Mouse (Mus musculus): ENCODE results near the gene Fbxl16. TPM values are rescaled to one million over a fixed set of nuclear protein-coding genes. Genes with fewer than 3 reads are reported as not detected.

Gene Fbxl16
- polyA plus RNA-seq, 1 experiment from 2014 or later: 0.33 TPM

- 92% methylated on average over 8 of the region's 8 CpGs for WGBS (ENCODE audit: missing documents)
These were observed 19.3 kb downstream of the Fbxl16 start for GRCm38 (mm10) chr17:25828223-25828594.

GRCm38 (mm10) chr17:25828712-25829557, 20.1 kb downstream of the Fbxl16 start, which contains the start of gene Jmjd8:
Gene Jmjd8, plus strand, starts transcription at chr17:25828867.
- under 1% methylated on average over 32 of the region's 32 CpGs for WGBS (ENCODE audit: missing documents)
- Histone ChIP-seq H3K36me3 (ENCODE audit: inconsistent target) (peaks cover 26% of the 10 kb centered on the region; the same call in 1 of the 2 replicates), H3K27ac (peak within 1 kb of the TSS; percentile 62), H3K79me2 (ENCODE audit: inconsistent target) (peaks cover 59% of the 10 kb centered on the region), H3K4me3 (ENCODE audit: inconsistent target) (peak within 1 kb of the TSS; percentile 64)

More at GRCm38 (mm10) chr17:25828223-25828594, 19.3 kb downstream of the Fbxl16 start:
- Histone ChIP-seq H3K4me3 (ENCODE audit: inconsistent target) (peak overlapping the region; percentile 64; the same call in 1 of the 2 replicates), H3K36me3 (ENCODE audit: inconsistent target) (peaks cover 26% of the 10 kb centered on the region; the same call in 1 of the 2 replicates), H3K79me2 (ENCODE audit: inconsistent target) (peaks cover 59% of the 10 kb centered on the region), H3K27ac (no peak overlapping the region)

GRCm38 (mm10) chr17:25829558-25830017, 20.7 kb downstream of the Fbxl16 start:
- 52% methylated on average over 8 of the region's 8 CpGs for WGBS (ENCODE audit: missing documents)
- H3K4me3 ChIP-seq (ENCODE audit: inconsistent target): peak overlapping the region; percentile 64
- H3K79me2 ChIP-seq (ENCODE audit: inconsistent target): peaks cover 59% of the 10 kb centered on the region
- H3K27ac ChIP-seq: peak overlapping the region; percentile 62
- peaks cover 26% of the 10 kb centered on the region; the same call in 1 of the 2 replicates for H3K36me3 ChIP-seq (ENCODE audit: inconsistent target)

GRCm38 (mm10) chr17:25830200-25830753, 21.4 kb downstream of the Fbxl16 start:
- H3K79me2 ChIP-seq (ENCODE audit: inconsistent target): peaks cover 59% of the 10 kb centered on the region
- H3K4me3 ChIP-seq (ENCODE audit: inconsistent target): no peak overlapping the region
- WGBS (ENCODE audit: missing documents): 94% methylated on average over 4 of the region's 4 CpGs
- H3K36me3 ChIP-seq (ENCODE audit: inconsistent target): peaks cover 26% of the 10 kb centered on the region; the same call in 1 of the 2 replicates
- H3K27ac ChIP-seq: no peak overlapping the region

- WGBS (ENCODE audit: missing documents): 93% methylated on average over 14 of the region's 14 CpGs
- peaks cover 22% of the 10 kb centered on the region; the same call in 1 of the 2 replicates for H3K36me3 ChIP-seq (ENCODE audit: inconsistent target)
- H3K27ac ChIP-seq: no peak overlapping the region
- H3K4me3 ChIP-seq (ENCODE audit: inconsistent target): no peak overlapping the region; the same call in 1 of the 2 replicates
- H3K79me2 ChIP-seq (ENCODE audit: inconsistent target): peaks cover 59% of the 10 kb centered on the region
These were observed 22.0 kb downstream of the Fbxl16 start for GRCm38 (mm10) chr17:25830806-25831431.

GRCm38 (mm10) chr17:25831451-25832281, 22.8 kb downstream of the Fbxl16 start:
- peak overlapping the region; percentile 77 for H3K4me3 ChIP-seq (ENCODE audit: inconsistent target)
- peaks cover 15% of the 10 kb centered on the region; the same call in 1 of the 2 replicates for H3K36me3 ChIP-seq (ENCODE audit: inconsistent target)
- peaks cover 65% of the 10 kb centered on the region for H3K79me2 ChIP-seq (ENCODE audit: inconsistent target)
- peak overlapping the region; percentile 69 for H3K27ac ChIP-seq
- WGBS (ENCODE audit: missing documents): 49% methylated on average over 21 of the region's 21 CpGs

GRCm38 (mm10) chr17:25832436-25833290, 23.8 kb downstream of the Fbxl16 start:
- Histone ChIP-seq H3K27ac (peak overlapping the region; percentile 92), H3K36me3 (ENCODE audit: inconsistent target) (peaks cover 8% of the 10 kb centered on the region; the same call in 1 of the 2 replicates), H3K79me2 (ENCODE audit: inconsistent target) (peaks cover 65% of the 10 kb centered on the region), H3K4me3 (ENCODE audit: inconsistent target) (peak overlapping the region; percentile 77)
- under 1% methylated on average over 68 of the region's 77 CpGs for WGBS (ENCODE audit: missing documents)

- Histone ChIP-seq H3K4me3 (ENCODE audit: inconsistent target) (peak within 1 kb of the TSS; percentile 77), H3K36me3 (ENCODE audit: inconsistent target) (peaks cover 14% of the 10 kb centered on the region; the same call in 1 of the 2 replicates), H3K79me2 (ENCODE audit: inconsistent target) (peaks cover 65% of the 10 kb centered on the region), H3K27ac (peak within 1 kb of the TSS; percentile 92)
- WGBS (ENCODE audit: missing documents): 2% methylated on average over 23 of the region's 24 CpGs
These were observed 24.4 kb downstream of the Fbxl16 start, which contains the start of gene Stub1 for GRCm38 (mm10) chr17:25833291-25833663. Gene Stub1, minus strand, starts transcription at chr17:25833404.

- H3K36me3 ChIP-seq (ENCODE audit: inconsistent target): peaks cover 20% of the 10 kb centered on the region; the same call in 1 of the 2 replicates
- H3K27ac ChIP-seq: peak overlapping the region; percentile 92
- peak overlapping the region; percentile 67 for H3K4me3 ChIP-seq (ENCODE audit: inconsistent target)
- peaks cover 63% of the 10 kb centered on the region for H3K79me2 ChIP-seq (ENCODE audit: inconsistent target)
- WGBS (ENCODE audit: missing documents): 60% methylated on average over 6 of the region's 6 CpGs
These were observed 25.2 kb downstream of the Fbxl16 start for GRCm38 (mm10) chr17:25833961-25834594.

- Histone ChIP-seq H3K4me3 (ENCODE audit: inconsistent target) (peak overlapping the region; percentile 67; the same call in 1 of the 2 replicates), H3K79me2 (ENCODE audit: inconsistent target) (peaks cover 57% of the 10 kb centered on the region), H3K27ac (peak overlapping the region; percentile 92; the same call in 1 of the 2 replicates), H3K36me3 (ENCODE audit: inconsistent target) (peaks cover 26% of the 10 kb centered on the region)
- WGBS (ENCODE audit: missing documents): 94% methylated on average over 12 of the region's 12 CpGs
These were observed 25.8 kb downstream of the Fbxl16 start for GRCm38 (mm10) chr17:25834595-25835222.

- WGBS (ENCODE audit: missing documents): 76% methylated on average over 2 of the region's 7 CpGs
- H3K4me3 ChIP-seq (ENCODE audit: inconsistent target): no peak overlapping the region
- peaks cover 32% of the 10 kb centered on the region for H3K36me3 ChIP-seq (ENCODE audit: inconsistent target)
- H3K27ac ChIP-seq: no peak overlapping the region
- H3K79me2 ChIP-seq (ENCODE audit: inconsistent target): peaks cover 51% of the 10 kb centered on the region
These were observed 26.4 kb downstream of the Fbxl16 start for GRCm38 (mm10) chr17:25835301-25835700.

- no peak overlapping the region for H3K4me3 ChIP-seq (ENCODE audit: inconsistent target)
- H3K27ac ChIP-seq: no peak overlapping the region
- peaks cover 46% of the 10 kb centered on the region for H3K79me2 ChIP-seq (ENCODE audit: inconsistent target)
- H3K36me3 ChIP-seq (ENCODE audit: inconsistent target): peaks cover 33% of the 10 kb centered on the region
- WGBS (ENCODE audit: missing documents): 91% methylated on average over 14 of the region's 16 CpGs
These were observed 26.9 kb downstream of the Fbxl16 start for GRCm38 (mm10) chr17:25835816-25836215.
